Mouse (Mus musculus): ENCODE measurements at regions not wholly inside any gene's neighbourhood (a gene's known extent, or its start where the extent isn't known, plus 50 kb on each side); places are given as distances from the start of the nearest gene placed in this dataset.
A peak's percentile ranks its signal among the peaks of the same experiment; 100 is the strongest.

DNA sequence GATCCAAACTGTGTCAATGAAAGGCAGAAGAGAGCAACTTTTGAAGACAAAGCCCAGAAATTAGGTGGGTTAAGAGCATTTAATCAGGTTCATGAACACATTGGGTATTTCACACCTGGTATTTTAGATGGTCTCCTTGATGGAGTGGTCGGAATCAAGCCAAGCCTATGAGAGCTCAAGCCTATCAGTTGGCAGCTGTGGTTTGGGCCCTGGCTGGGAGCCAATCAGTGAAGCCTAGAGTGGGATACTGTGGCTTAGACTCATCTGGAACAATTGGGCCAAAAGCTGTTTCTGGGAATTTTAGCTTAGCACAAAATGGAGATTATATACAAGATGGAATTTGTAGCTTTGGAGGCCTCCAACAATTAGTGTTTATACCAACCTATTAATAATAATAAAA, 86.8 kb upstream of the Igfbp7 start:
- DNase-seq (ENCODE audit: extremely low spot score in 1 of 2, low spot score in 1 of 2), result no peak

DNA sequence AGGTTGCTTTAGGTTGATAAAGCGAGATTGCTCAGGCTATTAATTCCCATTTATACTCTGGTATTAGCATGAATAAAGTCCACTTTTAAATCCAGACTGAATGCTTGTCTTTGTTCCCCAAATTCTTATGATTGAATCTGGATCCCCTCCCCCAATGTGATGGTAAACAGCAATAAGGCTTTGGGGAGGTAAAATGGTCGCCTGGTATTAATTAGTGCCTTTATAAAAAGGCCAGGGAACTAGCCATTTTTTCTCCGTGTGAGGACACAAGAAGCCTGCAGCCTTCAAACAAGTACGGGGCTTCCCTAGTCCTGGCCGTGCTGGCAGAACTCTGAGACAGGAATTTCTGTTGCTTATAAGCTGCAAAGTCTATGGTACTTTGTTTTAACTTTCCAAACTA, 81.1 kb upstream of the Igfbp7 start:
- no peak for DNase-seq (ENCODE audit: extremely low spot score in 1 of 2, low spot score in 1 of 2)

DNA sequence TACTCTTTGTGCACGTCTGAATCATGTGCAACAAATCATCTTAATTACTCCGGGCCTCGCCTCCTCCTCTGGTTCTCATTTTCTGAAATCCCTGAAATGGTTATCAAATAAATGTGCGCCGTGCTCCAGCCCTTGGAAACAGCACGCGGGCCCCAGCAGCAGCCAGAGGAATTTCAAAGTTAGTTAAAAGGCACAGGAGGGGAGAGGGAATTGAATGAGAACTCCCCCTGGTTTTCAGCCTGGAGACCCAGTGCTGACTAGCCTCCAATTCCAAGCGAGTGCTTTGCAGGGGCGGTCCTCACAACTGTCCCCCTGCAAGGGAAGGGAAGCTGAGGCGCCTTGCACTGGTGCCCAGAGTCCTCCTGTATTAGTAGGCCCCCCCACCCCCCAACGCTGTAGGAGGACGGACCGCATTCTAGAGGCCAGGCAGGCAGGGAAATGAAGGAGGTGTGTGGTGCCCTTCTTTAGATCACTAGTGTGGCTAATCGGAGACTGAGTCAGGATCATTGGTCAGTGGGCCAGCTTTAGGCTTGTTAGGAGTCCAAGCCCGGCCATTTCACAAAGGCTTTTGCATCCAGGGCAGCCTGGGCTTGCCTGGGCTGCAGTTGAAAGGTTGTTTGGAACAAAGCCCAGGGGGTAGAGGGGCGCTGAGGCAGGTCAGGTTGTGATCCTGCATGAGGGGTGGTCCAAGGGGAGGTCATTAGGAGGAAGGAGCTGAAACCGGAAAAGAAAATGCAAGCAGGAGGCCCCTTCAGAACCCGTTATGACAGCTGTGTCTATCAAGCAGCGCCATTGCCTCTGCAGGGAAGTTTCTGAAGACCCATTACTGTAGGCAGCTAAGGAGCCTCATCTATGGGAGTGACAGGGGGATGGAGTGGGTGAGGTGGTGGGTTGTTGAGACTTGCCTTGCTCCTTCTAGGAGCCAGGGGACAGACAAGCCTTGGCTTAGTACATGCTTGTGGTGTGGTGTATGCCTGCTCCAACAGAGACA, 80.3 kb upstream of the Igfbp7 start:
- DNase-seq (ENCODE audit: extremely low spot score in 1 of 2, low spot score in 1 of 2), result no peak

DNA sequence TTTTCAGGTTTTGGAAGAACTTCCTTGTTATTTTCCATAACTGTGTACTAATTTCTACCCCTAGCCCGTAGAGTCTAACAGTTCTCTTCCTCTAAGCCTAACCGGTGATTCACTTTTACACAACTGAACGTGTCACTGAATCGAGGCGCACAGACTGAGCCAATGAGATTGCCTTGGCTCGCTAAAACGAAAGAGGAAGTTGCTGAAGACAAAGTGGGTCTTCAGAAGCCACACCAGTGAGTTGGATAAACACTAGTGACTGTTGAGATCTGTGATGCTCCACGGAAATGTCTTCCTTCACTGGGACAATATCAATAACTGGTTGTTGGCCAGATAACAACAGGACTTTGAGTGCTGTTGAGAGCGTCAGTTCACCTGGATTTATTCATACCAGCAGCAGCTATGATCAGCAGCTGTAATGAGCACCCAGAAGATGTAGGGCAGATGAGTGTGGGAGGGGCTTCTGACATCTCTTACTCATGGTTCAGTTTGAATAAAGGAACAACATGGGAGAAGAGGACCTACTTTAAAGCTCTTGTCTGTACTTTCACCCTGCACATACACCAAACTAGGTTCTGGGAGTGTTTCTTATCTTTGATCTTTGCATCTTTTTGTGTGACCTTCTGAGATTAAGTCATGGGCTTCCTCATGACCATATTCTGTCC, 75.3 kb upstream of the Igfbp7 start:
- no peak for DNase-seq (ENCODE audit: extremely low spot score in 1 of 2, low spot score in 1 of 2)

GRCm38 (mm10) chr5:77481811-77482210, 74.0 kb upstream of the Igfbp7 start:
- no peak for DNase-seq (ENCODE audit: extremely low spot score in 1 of 2, low spot score in 1 of 2)

- DNase-seq (ENCODE audit: extremely low spot score in 1 of 2, low spot score in 1 of 2), result peak in 1 of 2 experiments; percentile 51
Measured at GRCm38 (mm10) chr5:77477794-77478193, 70.0 kb upstream of the Igfbp7 start.

DNA sequence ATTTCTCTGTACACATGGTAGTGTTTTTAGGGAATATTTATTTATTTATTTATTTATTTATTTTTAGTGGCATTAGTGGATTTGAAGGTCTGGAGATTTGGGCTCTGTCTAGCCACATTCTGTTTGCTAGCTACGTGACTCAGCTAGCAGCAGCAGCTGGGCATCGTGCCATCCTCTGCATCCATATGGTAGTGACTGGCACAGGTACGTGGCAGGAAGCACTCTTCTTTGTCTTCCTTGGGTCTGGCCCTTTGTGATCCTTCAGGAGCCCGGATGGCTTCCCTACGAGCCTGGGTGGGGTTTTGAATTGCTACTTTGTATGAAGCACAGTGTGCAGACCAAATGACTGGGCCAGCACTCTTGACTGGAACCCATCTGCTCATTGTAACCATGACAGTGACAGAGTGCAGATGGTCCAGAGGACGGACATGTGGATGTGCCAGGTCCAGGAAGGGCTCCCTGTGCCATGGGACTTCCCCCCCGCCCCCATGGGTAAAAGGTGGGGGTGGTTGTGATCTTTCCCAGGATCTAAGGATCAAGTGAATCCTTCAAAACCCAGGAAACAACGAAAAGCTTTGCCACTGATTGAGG, 66.2 kb upstream of the Igfbp7 start:
- peak in 1 of 2 experiments; percentile 55 for DNase-seq (ENCODE audit: extremely low spot score in 1 of 2, low spot score in 1 of 2)

DNA sequence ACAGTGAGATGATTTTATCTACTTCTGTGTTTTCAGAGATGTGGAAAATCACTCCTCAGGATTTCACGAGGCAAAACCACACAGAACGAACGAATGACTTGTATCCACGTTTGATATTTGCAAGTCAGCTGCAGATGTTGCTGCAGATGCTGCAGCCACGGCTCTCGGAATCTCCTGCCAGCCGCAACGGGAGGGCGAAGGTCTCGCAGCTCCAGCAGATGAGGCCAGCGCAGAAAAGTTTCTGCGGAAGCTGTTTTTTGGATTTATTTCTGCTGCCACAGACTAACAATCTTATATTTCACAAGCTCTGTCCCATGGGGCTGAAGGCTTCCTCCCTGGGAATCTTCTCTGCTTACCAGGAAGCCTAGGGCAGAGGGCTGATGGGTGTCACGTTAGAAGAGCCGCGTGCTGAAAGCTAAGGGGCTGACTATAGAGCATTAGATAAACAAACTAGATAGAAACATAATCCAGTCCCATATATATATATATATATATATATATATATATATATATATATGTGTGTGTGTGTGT, 61.5 kb upstream of the Igfbp7 start:
- DNase-seq (ENCODE audit: extremely low spot score in 1 of 2, low spot score in 1 of 2), result no peak

GRCm38 (mm10) chr5:77468467-77468866, 60.6 kb upstream of the Igfbp7 start:
- peak in 1 of 2 experiments; percentile 71 for DNase-seq (ENCODE audit: extremely low spot score in 1 of 2, low spot score in 1 of 2)

- peak in 1 of 2 experiments; percentile 73 for DNase-seq (ENCODE audit: extremely low spot score in 1 of 2, low spot score in 1 of 2)
Measured at GRCm38 (mm10) chr5:77464851-77465548, 57.2 kb upstream of the Igfbp7 start.

DNA sequence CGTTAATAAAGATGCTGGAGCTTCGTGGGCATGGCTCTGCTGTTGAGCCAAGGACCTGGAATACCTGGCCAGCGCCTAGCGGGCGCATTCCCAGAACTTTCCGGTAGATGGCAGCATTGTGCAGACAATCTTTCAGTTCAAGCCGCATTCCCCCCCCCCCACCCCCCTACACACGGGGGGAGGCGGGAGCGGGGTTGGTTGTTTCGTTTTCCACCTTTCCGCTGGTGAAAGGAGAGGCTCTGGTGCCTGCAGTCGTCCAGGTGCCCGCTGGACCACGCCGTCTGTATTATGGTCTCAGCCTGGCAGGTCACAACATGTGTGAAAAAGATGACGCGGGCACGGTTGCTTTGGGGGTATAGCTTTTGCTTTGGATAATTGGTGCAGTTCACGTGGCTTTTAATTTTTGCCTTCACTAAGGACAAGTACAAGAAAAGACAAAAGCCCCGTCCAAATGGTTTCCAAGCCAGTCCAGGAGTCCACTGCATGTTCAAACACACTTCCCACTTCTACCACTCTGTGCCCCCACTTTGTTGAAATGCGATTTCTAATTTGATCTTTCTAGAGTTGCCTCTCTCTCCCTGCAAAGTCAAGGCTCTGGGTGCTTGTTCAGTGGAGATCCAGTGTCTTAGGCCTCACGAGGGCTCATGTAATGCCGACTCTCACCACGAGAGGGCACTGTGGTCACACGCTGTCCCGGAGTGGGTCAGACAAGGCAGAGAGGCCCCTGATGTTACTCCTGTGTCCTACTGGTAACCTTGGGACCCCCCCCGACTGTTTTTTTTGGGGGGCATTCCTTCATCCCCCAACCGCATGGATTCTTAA, 52.3 kb upstream of the Igfbp7 start:
- DNase-seq (ENCODE audit: extremely low spot score in 1 of 2, low spot score in 1 of 2), result peak; percentile 82 to 99

Measured in frontal cortex, adult 2 months (tissue).